Mouse (Mus musculus) myocyte (in vitro differentiated cells): Measurements from ENCODE around the gene H2al1j.
"Not testable (repeated sequence)": the region's sequence is repeated elsewhere in the genome, so short reads cannot be mapped to it uniquely, and the experiment has no call there.

Experiments
- POLR2AphosphoS2 ChIP-seq: IDR thresholded peaks from one replicate; pipeline ENCODE4 v1.6.1; 2011; ENCODE audit warnings: low read depth, control low read depth; ENCODE audit not compliant: insufficient read length
- TCF12 ChIP-seq: IDR thresholded peaks from one replicate; pipeline ENCODE4 v1.6.1; 2011; ENCODE audit warnings: mild to moderate bottlenecking, control low read depth; ENCODE audit not compliant: poor library complexity, insufficient read depth, severe bottlenecking

DNA sequence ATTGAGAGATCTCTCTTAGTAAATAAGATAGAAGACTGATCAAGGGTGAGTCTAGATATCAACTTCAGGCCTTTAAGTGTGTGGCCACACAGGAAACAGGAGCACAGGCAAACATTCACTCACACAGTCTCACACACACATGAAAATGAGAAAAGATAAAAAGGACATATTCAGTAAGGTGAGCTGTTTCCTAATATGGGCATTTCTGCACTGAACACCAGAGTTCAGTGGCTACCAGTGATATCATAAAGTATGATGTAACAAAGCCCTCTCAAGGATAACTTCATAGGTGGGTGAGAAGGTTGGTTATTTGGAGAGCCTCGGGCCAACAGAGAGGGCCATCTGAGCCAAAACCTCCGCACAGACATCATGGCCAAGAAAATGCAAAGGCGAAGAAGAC lies 9.7 kb upstream of the H2al1j start, which contains the start of gene H2al1g:
- not testable (repeated sequence) for TF ChIP-seq TCF12, POLR2AphosphoS2
